ENCODE assay signal across 8 mouse cellular contexts in genomic region chr4:132732148-132732684, GRCm38 (mm10). TPM values are rescaled to one million over a fixed set of nuclear protein-coding genes. Genes with fewer than 3 reads are reported as not detected.
A peak's percentile ranks its signal among the peaks of the same experiment; 100 is the strongest.
DNase-seq lines count a peak whose midpoint lies in the region; ATAC-seq and TF ChIP-seq lines count a peak whose summit lies in the region.

TSS of gene Xkr8 (minus strand) at chr4:132732546.

- H3K9me3 ChIP-seq in E14TG2a.4 (ENCODE audit: low read length) = peaks cover 7% of the 10 kb centered on the region
- no peaks in the 10 kb centered on the region for H3K9me3 ChIP-seq in forebrain, embryonic 11.5 days (ENCODE audit: control insufficient read depth, low read length)
- no peaks in the 10 kb centered on the region for H3K9me3 ChIP-seq in heart, embryonic 16.5 days (replicated peaks; ENCODE audit: control insufficient read depth, low read length)
- no peaks in the 10 kb centered on the region for H3K9me3 ChIP-seq in neural tube, embryonic 15.5 days (replicated peaks)

- peak within 1 kb of the TSS; percentile 61 for H3K9ac ChIP-seq in forebrain, embryonic 11.5 days (ENCODE audit: low read length)
- peak within 1 kb of the TSS; percentile 67 for H3K9ac ChIP-seq in heart, embryonic 16.5 days (ENCODE audit: low read length)
- H3K9ac ChIP-seq in neural tube, embryonic 15.5 days (replicated peaks) = peak within 1 kb of the TSS; percentile 67

- peaks cover 56% of the 10 kb centered on the region for H3K4me1 ChIP-seq in E14TG2a.4 (replicated peaks; ENCODE audit: low read depth, low read length)
- H3K4me1 ChIP-seq in forebrain, embryonic 11.5 days (replicated peaks; ENCODE audit: control insufficient read depth, insufficient read depth, low read length) = no peaks in the 10 kb centered on the region
- peaks cover 6% of the 10 kb centered on the region; the same call in 1 of the 2 replicates for H3K4me1 ChIP-seq in heart, embryonic 16.5 days (ENCODE audit: control insufficient read depth, insufficient read depth, low read length)
- no peaks in the 10 kb centered on the region for H3K4me1 ChIP-seq in lung, adult 2 months (ENCODE audit: control insufficient read depth, insufficient read depth, low read length)
- H3K4me1 ChIP-seq in neural tube, embryonic 15.5 days = peaks cover 13% of the 10 kb centered on the region

- no peak for TF ChIP-seq CTCF in E14TG2a.4 (conservative IDR thresholded peaks at IDR 0.05; ENCODE audit: low read length)
- TF ChIP-seq CTCF in lung, adult 2 months (IDR thresholded peaks at IDR 0.05; ENCODE audit: insufficient read depth, low read length) = peak; percentile 29; the same call in 1 of the 2 replicates

- H3K4me3 ChIP-seq in E14TG2a.4 (replicated peaks; ENCODE audit: low read length) = peak within 1 kb of the TSS; percentile 86
- peak within 1 kb of the TSS; percentile 54 for H3K4me3 ChIP-seq in forebrain, embryonic 11.5 days (ENCODE audit: low read depth, low read length)
- peak within 1 kb of the TSS; percentile 54 for H3K4me3 ChIP-seq in heart, embryonic 16.5 days (ENCODE audit: low read length)
- H3K4me3 ChIP-seq in lung, adult 2 months (replicated peaks; ENCODE audit: extremely low read depth, low read depth, low read length) = peak within 1 kb of the TSS; percentile 89
- H3K4me3 ChIP-seq in neural tube, embryonic 15.5 days (replicated peaks) = peak within 1 kb of the TSS; percentile 67

- no peak within 1 kb of the TSS for H3K27ac ChIP-seq in forebrain, embryonic 11.5 days (ENCODE audit: low read depth, low read length)
- H3K27ac ChIP-seq in heart, embryonic 16.5 days (ENCODE audit: low read length) = no peak within 1 kb of the TSS
- H3K27ac ChIP-seq in neural tube, embryonic 15.5 days (replicated peaks) = peak within 1 kb of the TSS; percentile 51; the same call in 1 of the 2 replicates

- H3K27me3 ChIP-seq in E14TG2a.4 (ENCODE audit: insufficient read depth, low read length) = no peaks in the 10 kb centered on the region
- no peaks in the 10 kb centered on the region for H3K27me3 ChIP-seq in forebrain, embryonic 11.5 days (ENCODE audit: control insufficient read depth, insufficient read depth, low read length)
- H3K27me3 ChIP-seq in heart, embryonic 16.5 days (ENCODE audit: control insufficient read depth, insufficient read depth, low read length) = no peaks in the 10 kb centered on the region
- no peaks in the 10 kb centered on the region for H3K27me3 ChIP-seq in neural tube, embryonic 15.5 days (replicated peaks)

- H3K36me3 ChIP-seq in E14TG2a.4 (ENCODE audit: insufficient read depth, low read length) = peaks cover 34% of the 10 kb centered on the region
- no peaks in the 10 kb centered on the region for H3K36me3 ChIP-seq in forebrain, embryonic 11.5 days (ENCODE audit: control insufficient read depth, insufficient read depth, low read length)
- H3K36me3 ChIP-seq in heart, embryonic 16.5 days (ENCODE audit: control insufficient read depth, insufficient read depth) = no peaks in the 10 kb centered on the region
- peaks cover 11% of the 10 kb centered on the region for H3K36me3 ChIP-seq in neural tube, embryonic 15.5 days

- TF ChIP-seq POLR2A in lung, adult 2 months (IDR thresholded peaks at IDR 0.05; ENCODE audit: borderline replicate concordance, extremely low read depth, low read depth, low read length) = peak; percentile 75; the same call in 1 of the 2 replicates

- peak; percentile 96 for ATAC-seq in forebrain, embryonic 11.5 days (replicated peaks; ENCODE audit: low FRiP score)
- ATAC-seq in heart, embryonic 16.5 days (replicated peaks; ENCODE audit: extremely low read depth, insufficient read depth, low FRiP score) = peak; percentile 99
- peak; percentile 96 for ATAC-seq in neural tube, embryonic 15.5 days (ENCODE audit: low FRiP score)

- H3K4me2 ChIP-seq in forebrain, embryonic 11.5 days (ENCODE audit: low read depth, low read length, severe bottlenecking) = peak within 1 kb of the TSS; percentile 71
- peak within 1 kb of the TSS; percentile 70 for H3K4me2 ChIP-seq in heart, embryonic 16.5 days (ENCODE audit: low read depth, low read length)
- peak within 1 kb of the TSS; percentile 88 for H3K4me2 ChIP-seq in neural tube, embryonic 15.5 days

- WGBS in forebrain, embryonic 11.5 days = 4% methylated on average over 32 of the region's 34 CpGs
- 1% methylated on average over 29 of the region's 34 CpGs for WGBS in heart, embryonic 16.5 days
- WGBS in lung, adult 2 months = under 1% methylated on average over 34 of the region's 34 CpGs
- 2% methylated on average over 32 of the region's 34 CpGs for WGBS in neural tube, embryonic 15.5 days

- DNase-seq in c-Kit-positive CD71-positive TER-119-negative erythroid progenitor cells, embryonic 14.5 days (ENCODE audit: low read depth) = peak; percentile 81
- DNase-seq in forebrain, embryonic 11.5 days (ENCODE audit: low spot score) = peak; percentile 95
- DNase-seq in kidney, postnatal 25 days = peak; percentile 96 to 97
- DNase-seq in lung, adult 2 months = peak; percentile 89
- DNase-seq in thymus, adult 18-20 months = peak; percentile 72

RNA-seq across cellular contexts. Expression of gene Xkr8, which starts in this region (rescaled TPM):
- polyA plus RNA-seq in forebrain, embryonic 11.5 days (2014; fragmentation: Nextera tagmentation; extraction: Ambion mirVana) = 4.8 and 5.5 TPM in 2 replicates
- polyA plus RNA-seq in heart, embryonic 16.5 days (2015; fragmentation: Nextera tagmentation; extraction: Ambion mirVana) = 2.8 and 2.9 TPM in 2 replicates
- polyA plus RNA-seq in lung, adult 2 months (2012; rRNA removed) = 8.7 and 10.4 TPM in 2 replicates
- 6.2 and 6.4 TPM in 2 replicates for polyA plus RNA-seq in neural tube, embryonic 15.5 days (2015; fragmentation: Nextera tagmentation; extraction: Ambion mirVana)
